In the genomic region with DNA sequence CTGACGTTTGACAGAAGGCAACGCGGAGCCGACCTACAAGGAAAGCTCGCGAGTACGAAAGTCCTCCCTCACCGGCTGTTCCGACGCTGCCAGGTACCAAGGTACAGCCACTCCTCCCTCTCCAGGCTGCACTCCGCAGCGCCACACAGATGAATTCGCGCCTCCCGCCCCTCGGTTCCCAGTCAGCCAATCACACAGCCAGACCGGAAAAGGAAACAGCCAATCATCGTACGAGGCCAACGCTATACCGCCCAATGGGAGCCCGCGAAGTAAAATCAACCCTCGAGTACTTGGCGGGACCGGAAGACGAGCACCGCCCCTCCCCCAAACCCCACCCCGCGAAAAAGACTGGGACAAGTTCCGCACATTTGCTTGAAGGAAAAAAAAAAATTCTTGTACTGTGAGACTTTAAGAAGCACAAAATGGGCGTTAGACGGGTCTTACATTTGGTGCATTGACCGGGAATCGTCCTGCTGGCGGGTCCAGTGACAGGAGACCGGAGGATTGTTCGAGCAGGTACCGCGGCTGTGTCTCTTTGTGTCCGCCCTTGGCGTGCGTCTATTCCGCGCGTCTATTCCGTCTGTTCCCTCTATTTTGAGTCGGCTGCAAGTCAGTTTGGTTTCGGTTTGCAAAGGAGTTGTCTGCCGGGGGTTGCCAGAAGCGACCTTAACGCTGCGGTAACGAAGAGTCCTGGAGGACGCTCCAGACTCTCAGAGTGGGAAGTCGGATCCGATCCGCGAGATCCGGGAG, we compare ENCODE assay signal across 8 mouse cellular contexts. TPM values are rescaled to one million over a fixed set of nuclear protein-coding genes. Genes with fewer than 3 reads are reported as not detected.
DNase-seq lines count a peak whose midpoint lies in the region; ATAC-seq and TF ChIP-seq lines count a peak whose summit lies in the region.

TSS of gene Brip1 (minus strand) at position 157 of the 750 bp plus-strand sequence.

- peak; percentile 100 for DNase-seq in MEL (ENCODE audit: low read depth, low spot score)
- DNase-seq in cerebellum, adult 2 months, result peak; percentile 91 to 92
- DNase-seq in forebrain, postnatal 0 days, result peak; percentile 98
- DNase-seq in heart, postnatal 4 days, result peak; percentile 94
- DNase-seq in layer of hippocampus, adult 8-10 months (ENCODE audit: low spot score in 2 of 2), result peak; percentile 84 to 89
- DNase-seq in ovary, adult 18-20 months (ENCODE audit: low spot score), result peak; percentile 85
- DNase-seq in thymus, postnatal 0 days (ENCODE audit: low spot score), result peak; percentile 98

- peak; percentile 63 to 86 for TF ChIP-seq POLR2A in MEL (IDR thresholded peaks at IDR 0.05; ENCODE audit: control insufficient read depth in 1 of 2, insufficient read depth in 1 of 2, low read depth in 1 of 2, low read length in 2 of 2, poor library complexity in 1 of 2)
- TF ChIP-seq POLR2A in cerebellum, adult 2 months (IDR thresholded peaks at IDR 0.05; ENCODE audit: borderline replicate concordance, insufficient read depth, low read length), result no peak

- TF ChIP-seq RAD21 in MEL (IDR thresholded peaks at IDR 0.05; ENCODE audit: low read depth, low read length), result no peak

- peak within 1 kb of the TSS; percentile 78 to 99 for H3K4me3 ChIP-seq in MEL (ENCODE audit: control insufficient read depth in 1 of 2, insufficient read depth in 1 of 2, low read depth in 2 of 2, low read length in 2 of 2)
- H3K4me3 ChIP-seq in cerebellum, adult 2 months (replicated peaks; ENCODE audit: insufficient read depth, low read depth, low read length), result peak within 1 kb of the TSS; percentile 95
- H3K4me3 ChIP-seq in forebrain, postnatal 0 days (ENCODE audit: low read depth, low read length), result peak within 1 kb of the TSS; percentile 85
- peak within 1 kb of the TSS; percentile 96 for H3K4me3 ChIP-seq in lung, embryonic 15.5 days

- no peaks in the 10 kb centered on the region for H3K9me3 ChIP-seq in MEL (replicated peaks; ENCODE audit: insufficient read depth, low read length)
- 0 out of 2 replicates have a peak, but pooled peaks cover 9% of the 10 kb centered on the region for H3K9me3 ChIP-seq in forebrain, postnatal 0 days (ENCODE audit: low read length)
- no peaks in the 10 kb centered on the region for H3K9me3 ChIP-seq in lung, embryonic 15.5 days

- peak; percentile 99 for ATAC-seq in forebrain, postnatal 0 days
- ATAC-seq in lung, embryonic 15.5 days (ENCODE audit: borderline replicate concordance, extremely low read depth, low FRiP score, low TSS enrichment), result peak; percentile 99

- H3K4me1 ChIP-seq in MEL (ENCODE audit: control insufficient read depth in 1 of 2, insufficient read depth in 2 of 2, low read length in 2 of 2), result peaks cover 7% of the 10 kb centered on the region in 2 experiments
- H3K4me1 ChIP-seq in cerebellum, adult 2 months (ENCODE audit: control insufficient read depth, insufficient read depth, low read length), result 0 out of 2 replicates have a peak, but pooled peaks cover 3% of the 10 kb centered on the region
- 0 out of 2 replicates have a peak, but pooled peaks cover 6% of the 10 kb centered on the region for H3K4me1 ChIP-seq in forebrain, postnatal 0 days (ENCODE audit: insufficient read depth)
- peaks cover 17% of the 10 kb centered on the region for H3K4me1 ChIP-seq in lung, embryonic 15.5 days

- TF ChIP-seq CTCF in MEL (IDR thresholded peaks at IDR 0.05 in 2 of 3, conservative IDR thresholded peaks at IDR 0.05 in 1 of 3; ENCODE audit: control insufficient read depth in 1 of 3, insufficient read depth in 1 of 3, low read depth in 2 of 3, low read length in 3 of 3, poor library complexity in 1 of 3, severe bottlenecking in 1 of 3), result no peak
- no peak for TF ChIP-seq CTCF in cerebellum, adult 2 months (IDR thresholded peaks at IDR 0.05; ENCODE audit: borderline replicate concordance, insufficient read depth, low read depth, low read length)
- peak; percentile 53 for TF ChIP-seq CTCF in forebrain, postnatal 0 days (IDR thresholded peaks at IDR 0.05; ENCODE audit: low read depth)

- no peak; a peak in 1 of 4 replicates for TF ChIP-seq EP300 in MEL (IDR thresholded peaks at IDR 0.05; ENCODE audit: low read depth in 1 of 2, low read length in 2 of 2)

- peak within 1 kb of the TSS; percentile 99 for H3K27ac ChIP-seq in MEL (ENCODE audit: control insufficient read depth, low read depth, low read length)
- no peak within 1 kb of the TSS for H3K27ac ChIP-seq in cerebellum, adult 2 months (ENCODE audit: insufficient read depth, low read length)
- peak within 1 kb of the TSS; percentile 86 for H3K27ac ChIP-seq in forebrain, postnatal 0 days (ENCODE audit: low read depth, low read length)
- peak within 1 kb of the TSS; percentile 96 for H3K27ac ChIP-seq in lung, embryonic 15.5 days

- peaks cover 41% of the 10 kb centered on the region for H3K79me2 ChIP-seq in MEL (ENCODE audit: control insufficient read depth, insufficient read depth, low read length, poor library complexity)

- peaks cover 3 to 15% of the 10 kb centered on the region in 2 experiments; a peak in 3 of 4 replicates for H3K36me3 ChIP-seq in MEL (ENCODE audit: control insufficient read depth in 1 of 2, insufficient read depth in 2 of 2, low read length in 2 of 2)
- H3K36me3 ChIP-seq in forebrain, postnatal 0 days (ENCODE audit: insufficient read depth), result peaks cover 8% of the 10 kb centered on the region; the same call in 1 of the 2 replicates
- H3K36me3 ChIP-seq in lung, embryonic 15.5 days, result peaks cover 37% of the 10 kb centered on the region

- peak within 1 kb of the TSS; percentile 75 for H3K4me2 ChIP-seq in forebrain, postnatal 0 days (ENCODE audit: low read depth)
- peak within 1 kb of the TSS; percentile 76 for H3K4me2 ChIP-seq in lung, embryonic 15.5 days

- WGBS in cerebellum, adult 2 months, result under 1% methylated on average over 58 of the region's 60 CpGs
- under 1% methylated on average over 60 of the region's 60 CpGs for WGBS in forebrain, postnatal 0 days
- WGBS in lung, embryonic 15.5 days, result under 1% methylated on average over 59 of the region's 60 CpGs

- H3K9ac ChIP-seq in MEL (ENCODE audit: control insufficient read depth, low read depth, low read length, poor library complexity, severe bottlenecking), result peak within 1 kb of the TSS; percentile 96
- peak within 1 kb of the TSS; percentile 66 for H3K9ac ChIP-seq in forebrain, postnatal 0 days
- H3K9ac ChIP-seq in lung, embryonic 15.5 days, result peak within 1 kb of the TSS; percentile 86

- H3K27me3 ChIP-seq in MEL (ENCODE audit: control insufficient read depth in 1 of 2, insufficient read depth in 2 of 2, low read length in 2 of 2), result no peaks in the 10 kb centered on the region
- H3K27me3 ChIP-seq in cerebellum, adult 2 months (ENCODE audit: control insufficient read depth, insufficient read depth, low read length), result no peaks in the 10 kb centered on the region
- no peaks in the 10 kb centered on the region for H3K27me3 ChIP-seq in forebrain, postnatal 0 days (ENCODE audit: insufficient read depth, low read length)
- H3K27me3 ChIP-seq in lung, embryonic 15.5 days, result no peaks in the 10 kb centered on the region

TF ChIP-seq in MEL, 35 proteins besides CTCF, POLR2A, EP300 and RAD21 (continues in another document):
- TF ChIP-seq MYC (IDR thresholded peaks at IDR 0.05; ENCODE audit: low read depth, low read length), result peak; percentile 84; the same call in 1 of the 2 replicates
- TF ChIP-seq POLR2AphosphoS5 (IDR thresholded peaks at IDR 0.05; ENCODE audit: borderline replicate concordance, low read depth, low read length), result no peak; the same call in 1 of the 2 replicates
- TF ChIP-seq TBP (IDR thresholded peaks at IDR 0.05; ENCODE audit: low read depth, low read length), result peak; percentile 83
- peak; percentile 83 for TF ChIP-seq ELF1 (IDR thresholded peaks at IDR 0.05; ENCODE audit: low read depth, low read length)
- peak; percentile 95 for TF ChIP-seq POLR2AphosphoS2 (IDR thresholded peaks at IDR 0.05; ENCODE audit: low read length)
- TF ChIP-seq MAZ (IDR thresholded peaks at IDR 0.05; ENCODE audit: low read depth, low read length), result no peak
- peak; percentile 96 for TF ChIP-seq E2F4 (IDR thresholded peaks at IDR 0.05; ENCODE audit: borderline replicate concordance, low read depth, low read length)
- peak; percentile 46 for TF ChIP-seq CHD2 (IDR thresholded peaks at IDR 0.05; ENCODE audit: low read length)
- no peak for TF ChIP-seq ZC3H11A (IDR thresholded peaks at IDR 0.05; ENCODE audit: low read depth, low read length)
- no peak for TF ChIP-seq MEF2A (IDR thresholded peaks at IDR 0.05; ENCODE audit: extremely low read depth, insufficient replicate concordance, low read depth, low read length, poor library complexity, severe bottlenecking)
- peak; percentile 62; the same call in 1 of the 2 replicates for TF ChIP-seq ETS1 (IDR thresholded peaks at IDR 0.05; ENCODE audit: low read depth, low read length)
- TF ChIP-seq MXI1 (IDR thresholded peaks at IDR 0.05; ENCODE audit: low read depth, low read length), result peak; percentile 87
- peak; percentile 91 for TF ChIP-seq SIN3A (IDR thresholded peaks at IDR 0.05; ENCODE audit: low read length)
- TF ChIP-seq RCOR1 (IDR thresholded peaks at IDR 0.05; ENCODE audit: low read depth, low read length), result no peak
- TF ChIP-seq MAFK (IDR thresholded peaks at IDR 0.05; ENCODE audit: borderline replicate concordance, low read depth, low read length), result no peak
- no peak for TF ChIP-seq USF1 (IDR thresholded peaks at IDR 0.05; ENCODE audit: low read depth, low read length)
- peak; percentile 87 for TF ChIP-seq NELFE (IDR thresholded peaks at IDR 0.05; ENCODE audit: low read depth, low read length)
- TF ChIP-seq HCFC1 (IDR thresholded peaks at IDR 0.05; ENCODE audit: low read depth, low read length), result peak; percentile 76
- TF ChIP-seq ZMIZ1 (IDR thresholded peaks at IDR 0.05; ENCODE audit: low read depth, low read length), result peak; percentile 89; the same call in 1 of the 2 replicates
- TF ChIP-seq KAT2A (conservative IDR thresholded peaks at IDR 0.05; ENCODE audit: low read depth, low read length), result no peak; the same call in 1 of the 2 replicates
- no peak for TF ChIP-seq GABPA (IDR thresholded peaks at IDR 0.05; ENCODE audit: low read depth, low read length)
- no peak for TF ChIP-seq BHLHE40 (IDR thresholded peaks at IDR 0.05; ENCODE audit: borderline replicate concordance, low read depth, low read length)

RNA-seq across cellular contexts. Expression of gene Brip1, which starts in this region (rescaled TPM):
- 14.7 and 14.9 TPM in 2 replicates for total RNA-seq in MEL (2012; rRNA removed)
- polyA plus RNA-seq in MEL (2012; ENCODE audit: insufficient read depth in 1 of 2, insufficient read length in 2 of 2, low read depth in 1 of 2, low replicate concordance in 2 of 2, missing spikeins in 1 of 2), result 10 to 100 TPM; 13.4 to 20.9 TPM
- polyA plus RNA-seq in cerebellum, adult 2 months (2012; rRNA removed), result 0.03 TPM in 2 replicates
- total RNA-seq in forebrain, postnatal 0 days (2014; rRNA removed), result 1.8 and 3.4 TPM in 2 replicates
- 0.99 and 1.2 TPM in 2 replicates for polyA plus RNA-seq in forebrain, postnatal 0 days (2015; fragmentation: Nextera tagmentation; extraction: Ambion mirVana)
- 1 to 10 TPM; 5.2 to 5.6 TPM for total RNA-seq in heart, postnatal 4 days (2021)
- under 1 TPM in 3 of 4 experiments, not detected in 1; 0.06 to 0.16 (median 0.11) TPM for total RNA-seq in layer of hippocampus, adult 8-10 months (2022)
- polyA plus RNA-seq in lung, embryonic 15.5 days (2015; fragmentation: Nextera tagmentation; extraction: Ambion mirVana), result 13.9 and 14.5 TPM in 2 replicates
- polyA plus RNA-seq in thymus, postnatal 0 days (2015; fragmentation: Nextera tagmentation; extraction: Ambion mirVana), result 10.3 and 11.3 TPM in 2 replicates

Comparison
In these comparisons a context has a peak if more than half of its experiments do, and no peak if none do; other contexts are left out.
1. Peak in DNase-seq and H3K4me3 ChIP-seq in cerebellum, adult 2 months; RNA of the gene not detected or under 1 TPM.
2. Peak in DNase-seq in layer of hippocampus, adult 8-10 months; RNA of the gene not detected or under 1 TPM.